Mouse (Mus musculus): ENCODE results near the gene Ppm1e.

Gene Ppm1e

DNA sequence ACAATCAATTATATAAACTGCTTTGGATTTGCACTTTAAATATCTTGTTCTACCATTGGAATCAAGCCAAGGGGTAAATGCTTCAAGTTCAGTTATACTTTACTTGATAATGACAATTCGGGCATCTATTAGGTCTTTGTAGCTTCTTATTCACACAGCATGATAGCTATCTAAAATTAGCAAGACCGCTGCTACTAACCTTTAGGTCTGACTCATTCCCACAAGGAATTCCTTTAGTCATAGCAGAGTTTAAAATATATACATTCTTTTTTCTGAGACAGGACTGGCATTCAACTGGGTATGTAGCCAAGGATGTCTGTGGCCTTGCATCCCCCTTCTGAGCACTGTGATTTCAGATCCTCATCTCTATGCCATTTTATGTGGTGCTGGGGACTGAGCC, 48.5 kb downstream of the Ppm1e start:
- in situ Hi-C loops (cut with MboI, MseI) = no loop called here

DNA sequence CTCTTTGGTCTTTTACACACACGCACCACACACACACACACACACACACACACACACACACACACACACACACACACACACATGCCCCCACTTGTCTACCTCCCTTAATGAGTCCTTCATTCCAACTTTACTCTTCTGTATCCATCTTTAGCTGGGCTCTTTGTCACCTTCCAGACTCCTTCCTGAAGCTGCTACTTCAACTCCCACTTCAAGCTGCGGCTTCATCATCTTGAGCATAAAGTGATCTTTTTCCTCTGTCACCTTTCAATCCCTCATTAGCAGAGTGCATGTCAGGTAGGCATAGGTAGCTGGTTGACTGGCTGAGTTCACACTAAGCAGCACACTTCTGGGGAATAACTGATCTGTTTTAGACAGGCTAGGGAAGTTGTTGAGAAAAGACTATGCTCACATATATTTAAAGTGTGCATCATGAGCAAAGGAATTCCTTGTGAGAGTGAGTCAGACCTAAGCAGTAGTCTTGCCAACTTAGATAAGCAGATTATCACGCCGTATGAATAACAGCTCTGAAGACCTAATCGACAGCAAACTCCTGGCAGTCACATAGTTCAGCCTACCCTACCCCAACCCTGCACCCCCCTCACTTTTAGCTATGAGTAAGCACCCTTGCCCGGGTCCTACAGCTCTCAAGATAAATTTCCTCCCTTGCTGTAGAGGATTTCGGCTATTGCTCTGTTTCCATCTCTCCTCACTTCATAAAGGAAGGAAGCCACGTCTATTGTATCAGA, 49.3 kb downstream of the Ppm1e start:
- in situ Hi-C loops (cut with MboI, MseI) = no loop called here

DNA sequence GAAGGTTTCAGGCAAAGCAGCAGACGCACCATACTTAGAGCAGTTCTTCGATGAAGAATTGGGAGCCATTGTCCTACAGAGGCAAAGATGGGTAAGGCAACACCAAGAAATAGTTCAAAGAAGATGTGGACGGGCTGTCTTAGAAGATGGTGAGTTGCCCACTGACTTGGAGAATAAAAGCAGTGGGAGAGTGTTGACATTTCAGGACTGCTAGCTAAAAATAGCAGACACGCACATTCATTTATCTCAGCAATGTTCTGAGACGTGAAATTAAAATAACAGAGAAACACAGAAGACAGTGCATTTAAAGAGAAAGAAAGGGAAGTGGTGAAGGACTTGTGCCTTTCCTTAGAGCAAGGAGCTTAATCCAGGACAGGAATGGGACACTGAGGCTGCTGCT, 59.8 kb downstream of the Ppm1e start:
- in situ Hi-C loops (cut with MboI, MseI) = no loop called here

DNA sequence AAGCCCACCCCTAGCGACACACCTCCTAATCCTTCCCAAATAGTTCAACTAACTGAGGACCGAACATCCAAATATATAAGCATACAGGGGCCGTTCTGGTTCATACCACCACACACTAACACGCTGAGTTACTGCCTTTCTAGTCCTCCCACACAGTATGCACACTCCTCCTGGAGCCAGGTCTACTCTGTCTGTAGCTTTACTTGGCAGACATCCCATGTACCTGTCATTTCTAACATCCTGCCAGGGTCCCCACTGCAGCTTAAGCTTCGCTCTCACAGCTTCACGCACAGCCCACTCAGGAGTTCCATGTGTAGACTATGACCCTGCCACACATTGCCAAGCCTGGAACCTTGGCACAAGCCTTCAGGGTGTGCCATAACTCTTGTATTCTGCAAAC, 62.4 kb downstream of the Ppm1e start:
- in situ Hi-C loops (cut with MboI, MseI) = no loop called here

DNA sequence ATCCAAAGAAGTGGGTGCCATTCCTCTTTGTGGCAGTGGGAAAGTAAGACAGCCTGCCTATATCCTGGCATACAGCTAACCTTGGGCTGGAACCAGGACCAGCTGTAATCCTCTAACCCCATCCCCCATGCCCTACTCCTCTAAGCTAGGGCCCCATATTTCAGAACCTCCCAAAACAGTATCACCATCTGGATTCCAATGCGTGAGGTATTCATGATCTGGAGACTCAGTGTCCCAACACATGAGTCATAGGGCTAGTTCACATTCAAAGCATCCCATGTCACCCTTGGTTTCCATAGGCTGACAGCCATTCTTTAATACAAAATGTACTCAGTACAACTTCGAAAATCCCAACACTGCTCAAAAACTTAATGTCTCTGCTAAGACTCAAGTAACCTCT, 63.2 kb downstream of the Ppm1e start:
- in situ Hi-C loops (cut with MboI, MseI) = no loop called here

DNA sequence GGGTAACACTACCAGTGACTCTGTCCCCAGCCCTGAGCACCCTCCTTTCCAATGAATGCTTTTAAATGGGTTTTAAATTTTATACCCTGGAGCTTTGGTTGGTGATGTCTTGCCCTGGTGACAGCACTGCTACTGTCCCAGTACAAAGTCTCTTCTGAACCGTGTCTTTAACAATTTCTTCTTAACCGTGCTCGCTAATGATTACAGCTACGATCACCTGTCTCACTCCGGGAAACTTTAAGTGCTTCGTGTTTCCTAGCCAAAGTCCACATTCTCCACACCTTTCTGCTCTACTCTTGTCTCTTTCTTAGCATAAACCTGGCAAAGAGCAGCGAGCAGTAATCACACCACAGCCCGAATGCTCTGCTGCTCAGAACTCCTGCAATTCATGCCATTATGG, 69.5 kb downstream of the Ppm1e start:
- in situ Hi-C loops (cut with MboI, MseI) = no loop called here

DNA sequence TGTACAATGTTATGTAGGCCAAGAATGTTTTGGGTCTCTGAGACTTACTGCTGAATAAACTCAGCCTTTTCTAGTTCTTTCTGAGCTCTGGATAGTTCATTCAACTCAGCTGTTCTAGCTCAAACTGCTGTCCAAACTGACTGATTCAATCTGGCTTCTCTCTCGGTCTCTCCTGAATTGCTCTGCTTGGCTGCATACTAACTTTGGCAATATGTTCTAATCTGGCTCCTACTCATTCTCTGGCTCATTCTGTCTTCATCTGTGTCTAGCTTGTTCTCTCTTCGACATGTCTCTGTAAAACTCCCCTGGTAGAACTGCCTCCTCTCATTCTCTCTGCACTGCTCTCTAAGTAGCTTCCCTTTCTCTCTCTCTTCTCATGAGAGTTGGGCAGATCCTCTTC, 72.6 kb downstream of the Ppm1e start:
- in situ Hi-C loops (cut with MboI, MseI) = no loop called here

DNA sequence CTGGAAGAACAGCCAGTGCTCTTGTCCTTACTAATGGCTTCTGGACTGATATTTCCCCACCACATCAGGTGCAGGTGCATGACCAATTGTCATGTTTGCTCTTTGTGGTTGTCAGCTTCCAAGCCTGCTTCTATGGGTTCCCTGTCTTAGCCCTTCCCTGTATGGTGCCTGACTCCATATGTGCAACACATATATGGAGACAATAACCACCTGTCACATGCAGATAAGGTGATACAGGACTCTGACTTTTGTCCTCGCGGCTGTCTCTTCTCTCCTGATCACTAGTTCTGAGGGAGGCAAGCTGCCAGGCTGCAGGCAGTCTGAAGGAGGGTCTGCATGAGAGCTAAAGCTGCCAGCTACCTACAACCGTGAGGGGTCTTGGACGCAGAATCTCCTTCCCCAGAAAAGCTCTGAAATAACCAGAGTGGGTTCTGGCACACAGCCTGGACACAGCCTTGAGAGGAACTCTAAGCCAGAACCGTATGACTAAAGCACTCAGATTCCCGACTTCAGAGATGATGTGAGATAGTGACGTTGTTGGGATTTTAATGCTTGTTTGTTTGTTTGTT, 76.8 kb downstream of the Ppm1e start:
- in situ Hi-C loops (cut with MboI, MseI) = no loop called here

DNA sequence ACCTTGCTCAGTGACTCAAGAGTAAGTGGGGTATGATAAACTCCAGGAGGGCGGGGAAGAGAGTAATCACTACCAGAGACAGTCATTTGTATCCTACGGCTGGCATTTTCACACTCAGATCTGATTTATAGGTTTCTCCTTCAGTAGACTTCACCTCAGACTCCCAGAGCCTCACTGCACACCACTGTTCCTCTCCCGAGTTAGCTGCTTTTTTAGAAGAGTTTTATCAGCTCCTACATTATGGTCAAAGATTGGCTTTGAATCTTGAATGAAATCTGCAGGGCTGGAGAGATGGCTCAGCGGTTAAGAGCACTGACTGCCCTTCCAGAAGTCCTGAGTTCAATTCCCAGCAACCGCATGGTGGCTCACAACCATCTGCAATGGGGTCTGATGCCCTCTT, 79.4 kb downstream of the Ppm1e start:
- in situ Hi-C loops (cut with MboI, MseI) = no loop called here

DNA sequence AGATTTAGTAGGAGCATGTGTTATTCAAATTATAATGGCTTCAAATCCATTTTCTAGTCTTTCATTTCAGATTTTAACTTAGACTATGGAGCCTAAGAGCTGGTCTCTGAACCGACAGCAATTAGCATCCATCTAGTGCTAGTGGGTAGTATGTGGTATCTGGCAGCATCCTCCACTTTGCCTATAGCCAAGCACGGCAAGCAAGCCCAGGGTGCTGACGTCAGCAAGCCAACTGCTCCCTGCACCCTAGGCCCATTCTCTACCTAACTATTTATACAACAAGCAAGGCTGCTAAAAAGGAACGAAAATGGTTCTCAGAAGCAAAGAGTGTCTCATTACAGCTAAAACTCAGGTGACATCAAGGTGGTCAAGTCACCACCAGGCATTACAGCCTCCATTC, 80.0 kb downstream of the Ppm1e start:
- in situ Hi-C loops (cut with MboI, MseI) = no loop called here

DNA sequence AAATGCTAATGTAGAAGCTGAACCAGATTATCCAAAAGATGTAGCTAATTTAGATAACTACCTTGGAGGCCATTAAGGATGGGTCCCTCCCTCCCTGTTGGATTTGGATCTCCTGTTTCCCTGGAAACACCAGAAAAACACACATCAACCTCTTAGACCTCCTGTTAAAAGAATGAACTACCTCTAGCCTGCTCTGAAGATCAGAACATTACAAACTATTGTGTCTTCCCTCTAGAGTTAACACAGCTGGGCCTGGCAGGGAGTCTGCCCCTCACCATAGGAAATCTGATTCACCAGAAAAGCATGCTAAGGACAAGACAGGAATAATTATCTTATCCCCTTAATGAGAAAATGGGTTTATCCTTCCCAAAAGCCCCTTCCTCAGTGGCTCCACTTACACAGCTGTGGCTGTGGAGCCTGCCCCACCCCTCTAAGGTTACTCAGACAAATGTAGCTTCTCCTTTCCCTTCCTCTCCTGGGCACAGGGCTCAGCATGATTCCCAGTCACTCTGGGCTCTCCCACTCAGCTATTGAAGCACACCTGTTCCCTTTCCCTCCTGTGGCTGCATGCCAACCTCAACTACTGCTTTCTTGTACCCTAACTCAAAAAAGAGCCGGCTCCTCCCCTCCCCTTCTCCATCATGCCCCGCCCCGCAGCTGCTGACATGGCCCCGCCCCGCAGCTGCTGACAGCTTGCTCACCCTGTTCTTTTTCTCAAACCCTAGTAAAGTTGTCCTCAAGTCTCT, 82.4 kb downstream of the Ppm1e start:
- in situ Hi-C loops (cut with MboI, MseI) = no loop called here

DNA sequence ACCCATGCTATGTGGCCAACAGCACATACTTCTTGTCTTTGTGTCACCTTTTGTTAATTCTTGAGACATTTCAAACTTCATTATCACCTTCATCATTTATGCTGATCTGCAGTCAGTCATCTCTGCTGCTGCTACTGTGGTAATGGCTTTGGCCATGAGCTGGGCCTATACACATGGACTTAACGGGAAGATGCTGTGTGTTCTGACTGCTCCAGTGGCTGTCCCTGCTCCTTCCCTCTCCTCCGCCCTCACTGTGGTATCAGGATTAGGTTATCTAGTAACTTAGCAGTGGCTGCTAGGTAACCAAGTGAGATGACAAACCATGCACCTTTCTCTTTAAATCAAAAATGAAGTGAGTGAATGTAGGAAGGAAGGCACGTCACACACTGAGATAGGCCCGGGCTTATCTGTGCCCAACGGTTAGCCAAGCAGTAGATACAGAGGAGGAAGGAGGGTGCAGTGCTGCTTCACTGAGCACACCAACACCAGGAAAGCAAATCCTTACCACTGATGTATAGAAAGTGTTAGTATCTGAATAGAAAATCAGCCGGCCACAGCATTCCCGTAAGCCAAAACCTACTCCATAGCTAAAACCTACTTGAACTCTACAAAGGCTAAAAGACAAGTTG, 83.3 kb downstream of the Ppm1e start:
- in situ Hi-C loops (cut with MboI, MseI) = no loop called here

DNA sequence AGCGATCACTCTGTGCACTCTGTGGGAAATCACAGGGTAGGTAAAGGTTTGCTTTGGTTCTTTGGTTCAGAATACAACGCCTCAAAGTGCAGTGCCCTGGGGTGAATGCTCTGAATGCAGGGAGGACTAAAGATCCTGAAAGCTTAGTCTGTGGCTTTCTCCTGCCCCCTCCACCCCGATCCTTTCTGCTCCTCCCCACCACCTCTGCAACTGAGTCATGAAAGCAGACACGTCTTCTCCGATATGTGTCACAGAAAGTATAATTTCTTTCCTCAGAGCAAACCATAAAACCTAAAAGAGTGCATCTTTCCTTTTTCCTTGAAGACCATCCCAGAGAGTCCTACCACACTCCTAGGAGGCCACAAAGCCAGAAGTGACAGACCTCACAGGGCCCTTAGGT, 86.1 kb downstream of the Ppm1e start:
- in situ Hi-C loops (cut with MboI, MseI) = loop anchor here in 1 of 2 experiments (25.0 kb wide), 1 partner anchor 1710 kb away; no protein-coding TSS in a partner anchor

DNA sequence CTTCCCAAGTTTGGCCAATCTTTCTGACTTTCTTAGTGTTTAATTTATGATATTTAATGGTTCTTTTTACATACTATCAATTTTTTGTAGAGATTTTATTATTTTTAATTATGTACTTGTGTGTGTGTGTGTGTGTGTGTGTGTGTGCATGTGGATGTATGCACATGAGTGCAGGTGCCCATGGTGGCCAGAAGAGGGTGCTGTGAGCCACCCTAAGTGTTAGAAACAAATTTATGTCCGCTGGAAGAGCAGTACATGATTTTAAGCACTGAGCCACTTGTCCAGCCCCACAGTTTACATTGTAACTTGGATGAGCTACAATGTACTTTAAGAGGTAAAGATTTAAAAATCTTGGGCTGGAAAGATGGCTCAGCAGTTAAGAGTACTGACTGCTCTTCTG, 87.3 kb downstream of the Ppm1e start:
- in situ Hi-C loops (cut with MboI, MseI) = loop anchor here in 1 of 2 experiments (25.0 kb wide), 1 partner anchor 1709 kb away; no protein-coding TSS in a partner anchor

DNA sequence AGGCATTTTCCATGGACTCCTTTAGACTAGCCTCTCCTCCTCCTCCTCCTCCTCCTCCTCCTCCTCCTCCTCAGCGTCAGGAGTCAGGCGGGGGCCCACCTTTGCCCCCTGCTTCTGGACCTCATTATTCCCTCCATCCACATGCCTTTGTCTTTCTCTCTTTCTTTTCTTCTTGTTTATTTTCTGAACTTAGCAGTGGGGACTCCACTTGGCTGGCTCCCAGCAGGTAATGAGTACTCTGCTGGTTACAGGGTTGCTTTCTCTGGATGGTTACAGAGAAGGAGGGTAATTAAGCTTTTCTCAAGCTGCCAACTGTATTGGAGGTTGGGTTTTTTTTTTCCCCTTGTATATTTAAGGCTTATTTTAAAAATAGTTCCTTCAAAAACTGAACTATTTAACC, 87.9 kb downstream of the Ppm1e start:
- in situ Hi-C loops (cut with MboI, MseI) = loop anchor here in 1 of 2 experiments (25.0 kb wide), 1 partner anchor 1709 kb away; no protein-coding TSS in a partner anchor

DNA sequence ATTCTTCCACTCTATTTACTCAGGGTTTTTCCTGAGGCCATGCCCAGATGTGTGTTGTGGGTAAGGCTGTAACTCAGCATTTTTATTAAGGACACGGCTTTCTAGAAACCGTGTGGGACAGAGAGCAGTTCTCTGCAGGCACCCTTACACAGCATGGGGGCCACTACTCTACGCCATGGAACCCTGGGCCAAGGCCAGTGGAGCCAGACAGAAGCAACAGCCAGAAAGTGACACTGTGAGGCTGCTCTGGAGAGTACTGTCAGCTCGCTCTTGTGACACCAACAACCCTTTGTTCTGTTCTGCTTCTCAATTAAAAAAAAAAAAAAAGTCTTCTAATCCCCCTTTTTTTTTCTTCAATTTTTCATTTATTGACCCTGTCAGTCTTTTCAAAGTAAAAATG, 88.4 kb downstream of the Ppm1e start:
- in situ Hi-C loops (cut with MboI, MseI) = loop anchor here in 1 of 2 experiments (25.0 kb wide), 1 partner anchor 1708 kb away; no protein-coding TSS in a partner anchor

DNA sequence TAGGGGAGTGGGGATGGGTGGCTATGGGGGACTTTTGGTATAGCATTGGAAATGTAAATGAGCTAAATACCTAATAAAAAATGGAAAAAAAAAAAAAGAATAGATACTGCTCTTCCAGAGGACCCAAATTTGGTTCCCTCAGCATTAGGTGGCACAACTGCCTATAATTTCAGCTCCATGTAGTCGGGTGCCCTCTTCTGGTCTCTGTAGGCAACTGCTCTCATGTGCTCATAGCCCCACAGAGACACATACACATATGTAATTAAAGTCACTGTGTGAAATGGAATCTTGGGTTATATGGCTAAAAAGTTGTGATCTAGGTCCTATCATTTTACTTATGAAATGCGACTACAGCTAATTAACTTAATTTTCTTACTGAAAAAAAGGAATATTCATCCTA, 90.0 kb downstream of the Ppm1e start:
- in situ Hi-C loops (cut with MboI, MseI) = loop anchor here in 1 of 2 experiments (25.0 kb wide), 1 partner anchor 1707 kb away; no protein-coding TSS in a partner anchor

DNA sequence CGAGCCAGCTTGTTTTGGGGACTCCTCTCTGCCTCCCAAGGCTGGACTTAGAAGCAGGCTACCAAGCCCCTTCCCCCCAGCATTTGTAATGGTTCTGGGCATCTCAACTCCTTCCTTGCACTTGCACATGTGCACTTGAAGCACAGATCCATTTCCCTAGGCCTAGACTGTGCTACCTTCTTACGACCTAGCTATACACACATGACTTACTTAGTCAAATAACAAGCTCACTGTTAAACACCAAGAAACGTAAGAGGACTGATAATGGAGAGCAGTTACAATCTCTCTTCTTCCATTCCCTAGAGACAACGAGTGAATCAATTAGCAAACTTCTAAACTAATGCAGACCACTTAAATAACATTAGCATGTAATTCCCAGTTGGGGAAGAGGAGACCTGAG, 92.6 kb downstream of the Ppm1e start:
- in situ Hi-C loops (cut with MboI, MseI) = loop anchor here in 1 of 2 experiments (25.0 kb wide), 1 partner anchor 1704 kb away; no protein-coding TSS in a partner anchor

DNA sequence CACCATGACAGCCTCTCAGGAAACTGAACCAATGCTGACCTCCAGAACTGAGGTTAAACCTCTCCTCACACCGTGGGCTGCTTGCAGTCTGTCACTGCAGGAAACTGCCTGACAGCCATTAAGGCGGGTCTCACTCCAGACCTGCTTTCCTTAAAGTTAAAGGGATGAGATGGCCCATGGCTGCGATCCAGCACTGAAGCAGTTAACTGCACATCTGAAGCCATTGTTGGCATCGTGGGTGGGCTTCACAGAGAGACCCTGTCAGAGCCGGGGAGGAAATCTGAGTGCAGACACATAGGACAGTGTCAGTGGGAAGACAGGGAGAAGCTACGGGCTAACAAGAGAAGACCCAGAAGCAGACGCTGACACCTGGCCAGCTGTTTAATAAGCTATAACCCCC, 94.9 kb downstream of the Ppm1e start:
- in situ Hi-C loops (cut with MboI, MseI) = loop anchor here in 1 of 2 experiments (25.0 kb wide), 1 partner anchor 1702 kb away; no protein-coding TSS in a partner anchor

DNA sequence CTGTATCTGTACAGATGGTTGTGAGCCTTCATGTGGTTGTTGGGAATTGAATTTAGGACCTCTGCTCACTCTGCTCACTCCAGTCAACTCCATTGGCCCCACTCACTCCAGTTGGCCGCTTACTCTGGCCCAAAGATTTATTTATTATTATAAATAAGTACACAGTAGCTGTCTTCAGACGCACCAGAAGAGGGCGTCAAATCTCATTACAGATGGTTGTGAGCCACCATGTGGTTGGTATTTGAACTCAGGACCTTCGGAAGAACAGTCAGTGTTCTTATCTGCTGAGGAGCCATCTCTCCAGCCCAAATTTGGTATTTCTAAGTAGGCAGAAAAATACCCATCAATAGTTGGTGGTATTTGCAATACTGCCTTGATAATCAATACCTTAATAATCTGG, 97.1 kb downstream of the Ppm1e start:
- in situ Hi-C loops (cut with MboI, MseI) = loop anchor here in 1 of 2 experiments (25.0 kb wide), 1 partner anchor 1699 kb away; no protein-coding TSS in a partner anchor

DNA sequence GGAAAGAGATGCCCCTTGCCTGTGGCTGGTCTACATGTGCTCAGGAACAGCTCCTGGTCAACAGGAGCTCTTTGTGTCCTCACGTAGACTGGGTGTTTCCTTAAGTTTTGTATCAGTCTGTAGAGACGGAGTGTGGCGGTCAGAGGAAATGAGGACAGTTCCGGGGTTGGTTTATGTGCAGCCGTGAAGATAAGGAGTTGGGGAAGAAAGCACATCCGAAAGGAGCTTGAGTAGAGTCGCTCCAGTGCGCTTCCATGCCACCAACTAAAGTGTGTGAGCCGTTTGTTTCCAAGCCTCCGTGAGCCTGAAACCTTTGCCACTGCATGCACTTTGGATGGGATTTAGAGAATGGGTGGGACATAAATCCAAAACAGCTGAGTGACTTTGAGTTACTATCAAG, 99.0 kb downstream of the Ppm1e start:
- in situ Hi-C loops (cut with MboI, MseI) = loop anchor here in 1 of 2 experiments (25.0 kb wide), 1 partner anchor 1697 kb away; no protein-coding TSS in a partner anchor

DNA sequence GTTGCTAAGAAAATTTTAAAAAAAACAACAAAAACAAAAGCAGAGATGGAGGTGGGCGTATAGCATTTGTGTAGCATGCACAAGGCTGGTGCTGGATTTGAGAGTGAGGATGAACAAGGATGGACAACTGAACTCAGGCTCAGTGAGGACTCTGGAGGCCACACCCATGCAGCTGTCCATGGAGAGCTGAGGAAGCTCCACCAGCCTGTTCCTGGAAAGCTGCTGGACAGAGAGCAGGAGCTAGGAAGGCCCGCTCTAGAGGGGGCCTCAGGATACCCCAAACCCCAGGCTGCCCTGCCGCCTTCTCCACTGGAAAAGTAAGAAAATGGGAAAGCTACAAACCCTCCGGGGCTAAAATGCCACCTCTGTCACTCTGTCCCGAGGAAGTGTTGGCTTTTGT, 101.5 kb downstream of the Ppm1e start:
- in situ Hi-C loops (cut with MboI, MseI) = loop anchor here in 1 of 2 experiments (25.0 kb wide), 1 partner anchor 1695 kb away; no protein-coding TSS in a partner anchor
